Mouse (Mus musculus) cerebellum, postnatal 4 days (tissue): ENCODE results near the gene Fam234b.

Source experiments
- DNase-seq, 2 experiments: peaks; one replicate each; pipeline ENCODE4 v3.0.0; 2022; ENCODE audit warnings: low spot score in 2 of 2, mixed read lengths in 1 of 2

Gene Fam234b

GRCm38 (mm10) chr6:135197921-135198532 lies at the start of gene Fam234b, which contains the start of gene Hebp1:
Fam234b (plus strand) TSS chr6:135197977.
Hebp1 (minus strand) TSS chr6:135198022.
- peak; percentile 72 to 81 for DNase-seq

GRCm38 (mm10) chr6:135148506-135148905 lies 49.3 kb upstream of the Fam234b start:
- DNase-seq, result no peak

- no peak for DNase-seq
These were observed 48.6 kb upstream of the Fam234b start for GRCm38 (mm10) chr6:135149175-135149574.

- no peak for DNase-seq
These were observed 48.1 kb upstream of the Fam234b start for GRCm38 (mm10) chr6:135149722-135150121.

- DNase-seq, result peak in 1 of 2 experiments; percentile 35
These were observed 47.5 kb upstream of the Fam234b start for GRCm38 (mm10) chr6:135150311-135150710.

- DNase-seq, result no peak
These were observed 44.1 kb upstream of the Fam234b start for GRCm38 (mm10) chr6:135153719-135154118.

- no peak for DNase-seq
These were observed 41.2 kb upstream of the Fam234b start for GRCm38 (mm10) chr6:135156597-135156996.

GRCm38 (mm10) chr6:135157496-135157895 lies 40.3 kb upstream of the Fam234b start:
- no peak for DNase-seq

GRCm38 (mm10) chr6:135158509-135158908 lies 39.3 kb upstream of the Fam234b start:
- no peak for DNase-seq

- no peak for DNase-seq
These were observed 36.4 kb upstream of the Fam234b start for GRCm38 (mm10) chr6:135161356-135161755.

GRCm38 (mm10) chr6:135162311-135162710 lies 35.5 kb upstream of the Fam234b start:
- DNase-seq, result no peak

- DNase-seq, result no peak
These were observed 34.9 kb upstream of the Fam234b start for GRCm38 (mm10) chr6:135162861-135163260.

GRCm38 (mm10) chr6:135165191-135165590 lies 32.6 kb upstream of the Fam234b start:
- no peak for DNase-seq

- no peak for DNase-seq
These were observed 32.1 kb upstream of the Fam234b start for GRCm38 (mm10) chr6:135165706-135166105.

GRCm38 (mm10) chr6:135166262-135166661 lies 31.5 kb upstream of the Fam234b start:
- DNase-seq, result no peak

GRCm38 (mm10) chr6:135166712-135167111 lies 31.1 kb upstream of the Fam234b start:
- DNase-seq, result no peak

GRCm38 (mm10) chr6:135167380-135168311 lies 30.1 kb upstream of the Fam234b start:
- peak; percentile 77 to 81 for DNase-seq

- no peak for DNase-seq
These were observed 29.3 kb upstream of the Fam234b start for GRCm38 (mm10) chr6:135168471-135168870.

GRCm38 (mm10) chr6:135169246-135169645 lies 28.5 kb upstream of the Fam234b start:
- no peak for DNase-seq

- no peak for DNase-seq
These were observed 26.0 kb upstream of the Fam234b start for GRCm38 (mm10) chr6:135171736-135172135.

GRCm38 (mm10) chr6:135175014-135175413 lies 22.8 kb upstream of the Fam234b start:
- DNase-seq, result no peak

- no peak for DNase-seq
These were observed 20.5 kb upstream of the Fam234b start for GRCm38 (mm10) chr6:135177271-135177670.

GRCm38 (mm10) chr6:135178599-135178998 lies 19.2 kb upstream of the Fam234b start:
- DNase-seq, result no peak
